Mouse (Mus musculus) heart, adult 2 months (tissue): Measurements from ENCODE around the gene Bmp7.

ENCODE experiments used
- EP300 ChIP-seq: fragments of 200-500 bp; IDR thresholded peaks from 2 replicates; pipeline ENCODE4 v1.6.1; 2011; ENCODE audit warnings: low read depth, low read length, control low read depth; ENCODE audit not compliant: insufficient read depth
- POLR2A ChIP-seq: fragments of 200-500 bp; IDR thresholded peaks from 2 replicates; pipeline ENCODE4 v1.6.1; 2011; ENCODE audit warnings: mild to moderate bottlenecking, low read depth, low read length, control low read depth; ENCODE audit not compliant: insufficient read depth

DNA sequence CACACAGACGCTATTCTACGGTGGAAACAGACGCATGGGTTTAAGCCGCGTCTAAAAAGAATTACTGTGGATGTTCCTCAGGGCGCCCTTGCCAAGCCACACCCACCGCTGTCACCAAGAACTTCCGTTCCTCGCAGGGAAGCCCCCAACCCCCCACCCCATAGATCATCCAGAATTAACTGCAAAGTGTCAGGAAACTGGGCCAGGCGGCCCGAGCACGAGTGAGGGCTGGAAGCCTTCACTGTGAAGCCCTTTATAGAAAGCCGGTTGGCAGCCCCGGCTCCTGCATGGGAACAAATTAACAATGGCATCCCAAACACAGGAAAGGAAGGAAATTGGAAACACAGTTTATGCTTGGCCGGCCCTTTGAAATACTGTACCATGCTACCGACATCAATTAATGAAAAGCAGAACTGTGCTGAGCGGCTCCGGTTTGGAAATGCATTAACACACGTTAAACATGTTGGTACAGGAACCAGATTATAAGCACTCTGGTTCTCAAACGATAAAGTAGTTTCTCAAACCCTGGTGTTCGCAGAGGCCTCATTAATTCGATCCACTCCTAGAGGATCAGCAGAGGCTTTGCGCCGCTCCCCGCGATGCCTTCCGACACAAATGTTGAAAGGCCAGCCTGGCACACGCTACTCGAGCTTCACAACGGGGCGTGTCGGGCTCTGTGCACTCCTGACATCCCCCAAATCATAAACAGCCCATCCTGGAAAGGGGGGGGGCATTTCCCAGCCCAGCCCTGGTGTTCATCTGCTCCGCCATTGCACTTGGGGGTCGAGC lies 6.3 kb downstream of the Bmp7 start:
- TF ChIP-seq EP300 = no peak
- TF ChIP-seq POLR2A = no peak
